Mouse (Mus musculus) forebrain, postnatal 0 days (tissue): ENCODE results near the gene Atg16l2. TPM values are rescaled to one million over a fixed set of nuclear protein-coding genes. Genes with fewer than 3 reads are reported as not detected.

Source experiments
- ATAC-seq: fragments of 200-750 bp; cut with Nextera tagmentation; 2 replicates; pipeline ENCODE4 v1.8.0; 2017; ENCODE audit warnings: mild to moderate bottlenecking, moderate library complexity
- DNase-seq: peaks from one replicate; pipeline ENCODE4 v3.0.0-alpha.2; 2015
- H3K27ac ChIP-seq: fragments of 300-500 bp; sonication (generic); 2 replicates; pipeline ENCODE4 v1.5.1; 2014; ENCODE audit warnings: low read depth, mild to moderate bottlenecking, antibody characterized with exemption, low read length, moderate library complexity, mixed read lengths
- H3K27me3 ChIP-seq: fragments of 300-500 bp; sonication (generic); 2 replicates; pipeline ENCODE4 v1.6.1; 2014; ENCODE audit warnings: mild to moderate bottlenecking, low read length, mixed read lengths; ENCODE audit not compliant: insufficient read depth
- H3K36me3 ChIP-seq: fragments of 300-500 bp; sonication (generic); 2 replicates; pipeline ENCODE4 v1.6.1; 2014; ENCODE audit warnings: mild to moderate bottlenecking, moderate library complexity; ENCODE audit not compliant: insufficient read depth
- H3K4me1 ChIP-seq: fragments of 300-500 bp; sonication (generic); 2 replicates; pipeline ENCODE4 v1.6.1; 2014; ENCODE audit warnings: antibody characterized with exemption; ENCODE audit not compliant: insufficient read depth
- H3K4me2 ChIP-seq: fragments of 300-500 bp; sonication (generic); 2 replicates; pipeline ENCODE4 v1.6.1; 2014; ENCODE audit warnings: low read depth, mild to moderate bottlenecking, moderate library complexity
- H3K4me3 ChIP-seq: fragments of 300-500 bp; sonication (generic); 2 replicates; pipeline ENCODE4 v1.5.1; 2014; ENCODE audit warnings: low read depth, low read length, mixed read lengths
- H3K9ac ChIP-seq: fragments of 300-500 bp; sonication (generic); 2 replicates; pipeline ENCODE4 v1.6.1; 2014; ENCODE audit warnings: mild to moderate bottlenecking
- H3K9me3 ChIP-seq: fragments of 300-500 bp; sonication (generic); 2 replicates; pipeline ENCODE4 v1.6.1; 2016; ENCODE audit warnings: low read length
- CTCF ChIP-seq: sonication (generic); IDR thresholded peaks from 2 replicates; pipeline ENCODE4 v1.5.1; 2016; ENCODE audit warnings: antibody characterized with exemption, control low read depth, low read depth
- WGBS: fragments of 180-500 bp; shearing (Covaris S2); extraction: QIAGEN DNeasy Blood & Tissue Kit; methylation state at CpG from one replicate; pipeline ENCODE4 v1.1.7; 2014; 5-methylcytosine and 5-hydroxymethylcytosine counted together
- polyA plus RNA-seq: library from polyadenylated mRNA; unstranded; fragments of >200 nt; fragmentation: Nextera tagmentation; extraction: Ambion mirVana; gene quantifications from 2 replicates; pipeline ENCODE4 v1.2.1, GENCODE M21; 2015
- total RNA-seq: library from RNA; depleted of rRNA; stranded (reverse); fragments of >200 nt; gene quantifications from 2 replicates; pipeline ENCODE4 v1.2.3, GENCODE M21; 2014; rRNA removed

The Atg16l2 gene
- 35.3 and 51.9 TPM in 2 replicates for total RNA-seq
- 13.9 and 21.6 TPM in 2 replicates for polyA plus RNA-seq

DNA sequence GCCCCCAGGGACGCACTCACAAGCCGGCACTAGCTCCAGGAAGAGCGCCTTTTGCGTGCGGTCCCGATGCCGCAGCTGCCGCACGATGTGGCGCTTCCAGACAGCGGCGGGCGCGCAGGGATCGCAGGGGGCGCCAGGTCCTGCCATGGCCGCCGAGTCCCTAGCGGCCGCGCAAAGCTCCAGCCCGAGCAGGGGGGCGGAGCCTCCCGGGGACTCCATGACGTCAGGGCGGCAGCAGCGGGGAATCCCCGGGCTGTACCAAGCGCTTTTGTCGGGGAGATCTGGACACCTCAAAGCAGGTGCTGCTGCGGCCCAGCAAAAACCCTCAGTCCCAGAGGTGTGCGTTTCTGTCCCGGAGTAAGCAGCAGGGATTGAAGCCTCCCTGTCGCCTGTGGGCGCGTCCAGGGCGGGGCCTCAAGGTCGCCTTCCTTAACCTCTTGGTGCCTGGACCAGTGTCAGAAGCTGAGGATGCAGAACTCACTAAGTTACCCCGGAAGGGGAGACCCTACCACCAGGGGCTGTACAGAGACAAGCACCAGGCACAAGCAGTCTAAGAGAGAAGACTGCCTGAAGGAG lies at the start of gene Atg16l2:
Gene Atg16l2 (minus strand): TSS at position 371 of the 576 bp plus-strand sequence.
- H3K36me3 ChIP-seq, result no peaks in the 10 kb centered on the region
- ATAC-seq (peak; percentile 94), DNase-seq (peak; percentile 93)
- TF ChIP-seq CTCF, result peak; percentile 70
- H3K4me3 ChIP-seq, result peak within 1 kb of the TSS; percentile 68
- H3K27me3 ChIP-seq, result no peaks in the 10 kb centered on the region
- no peaks in the 10 kb centered on the region for H3K9me3 ChIP-seq
- 3% methylated on average over 39 of the region's 39 CpGs for WGBS
- H3K4me2 ChIP-seq, result peak within 1 kb of the TSS; percentile 91
- peaks cover 3% of the 10 kb centered on the region; the same call in 1 of the 2 replicates for H3K4me1 ChIP-seq
- H3K27ac ChIP-seq, result peak within 1 kb of the TSS; percentile 72
- peak within 1 kb of the TSS; percentile 56 for H3K9ac ChIP-seq

DNA sequence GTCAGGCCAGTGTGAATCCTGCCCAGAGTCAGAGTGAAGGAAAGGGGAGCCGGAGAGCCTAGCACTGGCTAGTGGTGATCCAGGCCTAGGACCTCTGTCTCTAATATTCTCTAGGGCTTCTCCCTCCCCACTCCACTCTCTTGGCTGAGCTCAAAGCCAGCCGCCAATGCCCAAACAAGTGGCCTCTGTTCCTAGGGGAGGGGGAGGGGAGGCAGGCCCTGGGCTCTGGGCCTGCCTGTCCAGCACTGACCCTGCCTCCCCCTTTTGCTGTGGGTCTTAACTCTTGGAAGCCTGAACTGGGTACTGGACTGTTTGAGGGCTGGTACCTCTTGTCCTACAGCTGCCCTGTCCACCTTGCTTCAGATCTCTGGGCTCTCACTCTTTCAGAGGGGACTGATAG lies 47.8 kb upstream of the Atg16l2 start:
- H3K4me3 ChIP-seq, result no peak overlapping the region
- H3K27ac ChIP-seq, result peak overlapping the region; percentile 35; the same call in 1 of the 2 replicates
- H3K9me3 ChIP-seq, result no peaks in the 10 kb centered on the region
- DNase-seq, result peak; percentile 63
- H3K4me2 ChIP-seq, result peak overlapping the region; percentile 97
- peak; percentile 87 for ATAC-seq
- H3K9ac ChIP-seq, result no peak overlapping the region
- no peaks in the 10 kb centered on the region for H3K27me3 ChIP-seq
- WGBS, result 19% methylated on average over 2 of the region's 2 CpGs
- no peaks in the 10 kb centered on the region for H3K36me3 ChIP-seq
- TF ChIP-seq CTCF, result no peak
- no peaks in the 10 kb centered on the region; the same call in 1 of the 2 replicates for H3K4me1 ChIP-seq

DNA sequence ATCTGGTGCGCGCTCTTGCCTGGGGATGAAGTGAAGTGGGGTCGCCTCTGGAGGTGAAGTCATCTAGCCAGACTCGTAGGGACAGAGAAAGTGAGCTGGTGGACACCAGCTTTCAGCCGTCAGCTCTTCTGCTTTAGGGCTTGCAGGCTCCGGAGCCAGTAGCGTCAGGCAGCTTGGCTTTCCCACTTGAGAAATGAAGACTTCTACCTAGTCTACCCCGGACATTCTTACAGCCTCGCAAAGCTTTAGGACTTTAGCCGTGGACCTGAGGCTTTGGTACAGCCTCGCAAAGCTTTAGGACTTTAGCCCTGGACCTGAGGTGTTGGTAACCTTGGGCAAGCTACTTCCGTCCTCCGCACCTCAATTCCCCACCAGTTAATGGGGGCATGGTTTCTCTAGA lies 46.3 kb upstream of the Atg16l2 start:
- ATAC-seq (peak; percentile 3; the same call in 1 of the 2 replicates), DNase-seq (no peak)
- no peak for TF ChIP-seq CTCF
- no peaks in the 10 kb centered on the region for H3K27me3 ChIP-seq
- no peaks in the 10 kb centered on the region; the same call in 1 of the 2 replicates for H3K4me1 ChIP-seq
- peak overlapping the region; percentile 52 for H3K4me3 ChIP-seq
- WGBS, result 4% methylated on average over 13 of the region's 13 CpGs
- H3K4me2 ChIP-seq, result peak overlapping the region; percentile 97
- H3K9me3 ChIP-seq, result no peaks in the 10 kb centered on the region
- H3K9ac ChIP-seq, result peak overlapping the region; percentile 43
- H3K27ac ChIP-seq, result no peak overlapping the region
- H3K36me3 ChIP-seq, result no peaks in the 10 kb centered on the region

- H3K27ac ChIP-seq, result no peak within 1 kb of the TSS
- under 1% methylated on average over 34 of the region's 35 CpGs for WGBS
Observed at GRCm38 (mm10) chr7:101347767-101348270, 45.8 kb upstream of the Atg16l2 start, which contains the start of gene Arap1. Gene Arap1 (plus strand): TSS chr7:101348067.

DNA sequence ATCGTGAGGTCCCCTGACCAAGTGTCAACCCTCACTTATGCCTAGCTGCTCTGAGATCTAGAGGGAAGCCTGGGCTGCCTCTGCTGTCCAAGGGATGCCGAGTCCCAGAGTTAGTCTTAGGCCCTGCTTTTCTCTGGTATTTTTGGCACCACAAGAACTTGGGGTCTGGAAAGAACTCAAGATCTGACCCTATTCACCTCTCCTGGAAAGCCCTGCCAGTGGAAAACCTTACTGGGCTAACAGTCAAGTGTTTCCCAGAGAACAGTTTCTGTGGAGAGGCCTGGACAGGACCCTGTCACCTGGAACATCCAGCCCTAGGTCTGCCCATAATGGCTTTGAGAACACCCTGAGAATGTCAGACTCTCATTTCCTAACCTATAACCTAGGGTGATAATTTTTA lies 44.9 kb upstream of the Atg16l2 start:
- Histone ChIP-seq H3K4me1 (no peaks in the 10 kb centered on the region; the same call in 1 of the 2 replicates), H3K9me3 (no peaks in the 10 kb centered on the region), H3K27me3 (no peaks in the 10 kb centered on the region), H3K4me2 (no peak overlapping the region), H3K9ac (no peak overlapping the region), H3K27ac (no peak overlapping the region), H3K4me3 (no peak overlapping the region), H3K36me3 (no peaks in the 10 kb centered on the region)
- TF ChIP-seq CTCF, result no peak
- ATAC-seq, result no peak
- WGBS, result 81% methylated on average over 2 of the region's 2 CpGs
- no peak for DNase-seq

More at GRCm38 (mm10) chr7:101347767-101348270, 45.8 kb upstream of the Atg16l2 start, which contains the start of gene Arap1:
- Histone ChIP-seq H3K4me3 (peak within 1 kb of the TSS; percentile 52), H3K36me3 (no peaks in the 10 kb centered on the region), H3K27me3 (no peaks in the 10 kb centered on the region), H3K9ac (peak within 1 kb of the TSS; percentile 43), H3K4me2 (peak within 1 kb of the TSS; percentile 97), H3K9me3 (no peaks in the 10 kb centered on the region), H3K4me1 (no peaks in the 10 kb centered on the region; the same call in 1 of the 2 replicates)
- no peak for TF ChIP-seq CTCF
- ATAC-seq (peak; percentile 60), DNase-seq (peak; percentile 62)

DNA sequence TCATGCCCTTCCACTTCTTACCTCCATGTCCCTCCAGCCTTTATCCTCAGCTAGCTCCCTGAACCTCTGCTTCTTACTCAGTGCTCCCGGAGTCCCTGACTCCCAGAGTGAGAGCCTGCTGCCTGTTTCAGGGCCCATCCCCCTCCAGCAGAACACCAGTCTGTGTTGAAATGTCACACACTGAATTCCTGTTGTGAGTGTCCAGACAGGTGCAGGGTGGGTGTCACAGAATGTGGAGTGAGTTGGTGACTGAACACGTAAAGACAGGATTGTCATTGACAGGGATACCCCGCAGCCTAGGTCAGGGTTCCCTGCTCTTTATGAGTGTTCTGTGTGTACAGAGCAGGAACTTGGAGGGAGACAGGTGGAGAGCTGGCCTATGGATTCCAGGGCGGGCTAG lies 42.8 kb upstream of the Atg16l2 start:
- Histone ChIP-seq H3K9me3 (no peaks in the 10 kb centered on the region), H3K4me1 (no peaks in the 10 kb centered on the region; the same call in 1 of the 2 replicates), H3K4me3 (no peak overlapping the region), H3K27me3 (no peaks in the 10 kb centered on the region), H3K27ac (no peak overlapping the region), H3K9ac (no peak overlapping the region), H3K4me2 (no peak overlapping the region), H3K36me3 (no peaks in the 10 kb centered on the region)
- no peak for TF ChIP-seq CTCF
- ATAC-seq (no peak), DNase-seq (no peak)
- 80% methylated on average over 4 of the region's 4 CpGs for WGBS

GRCm38 (mm10) chr7:101343135-101343534 lies 41.1 kb upstream of the Atg16l2 start:
- Histone ChIP-seq H3K27ac (no peak overlapping the region), H3K27me3 (no peaks in the 10 kb centered on the region), H3K9me3 (no peaks in the 10 kb centered on the region), H3K4me3 (no peak overlapping the region), H3K36me3 (no peaks in the 10 kb centered on the region), H3K4me1 (no peaks in the 10 kb centered on the region; the same call in 1 of the 2 replicates), H3K9ac (no peak overlapping the region), H3K4me2 (no peak overlapping the region)
- no peak for DNase-seq
- 78% methylated on average over 7 of the region's 7 CpGs for WGBS
- ATAC-seq, result no peak
- TF ChIP-seq CTCF, result no peak
